Mouse (Mus musculus): ENCODE results near the gene Osbpl3. TPM values are rescaled to one million over a fixed set of nuclear protein-coding genes. Genes with fewer than 3 reads are reported as not detected.

The Osbpl3 gene
- polyA plus RNA-seq, 1 experiment from 2014 or later: 12.5 TPM

GRCm38 (mm10) chr6:50255356-50255755 is 200.6 kb downstream of the Osbpl3 start:
- 0 out of 2 replicates have a peak, but pooled peaks cover 4% of the 10 kb centered on the region for H3K4me1 ChIP-seq (replicated peaks; ENCODE audit: control insufficient read depth, insufficient read depth, low read length)
- peak overlapping the region; percentile 32; the same call in 1 of the 2 replicates for H3K4me2 ChIP-seq (replicated peaks; ENCODE audit: low read depth)
- H3K36me3 ChIP-seq (ENCODE audit: control insufficient read depth, insufficient read depth): no peaks in the 10 kb centered on the region
- WGBS: 61% methylated on average over 5 of the region's 5 CpGs
- H3K9ac ChIP-seq (ENCODE audit: low read depth, low read length): no peak overlapping the region
- ATAC-seq: no peak
- TF ChIP-seq CTCF (IDR thresholded peaks at IDR 0.05; ENCODE audit: low read depth): no peak
- no peaks in the 10 kb centered on the region for H3K27me3 ChIP-seq (replicated peaks; ENCODE audit: control insufficient read depth, insufficient read depth, low read length)
- no peak overlapping the region for H3K27ac ChIP-seq (ENCODE audit: low read depth, low read length)
- no peaks in the 10 kb centered on the region for H3K9me3 ChIP-seq (ENCODE audit: control insufficient read depth)
- H3K4me3 ChIP-seq (ENCODE audit: low read depth, low read length): no peak overlapping the region

- peak; percentile 65 for ATAC-seq
- Histone ChIP-seq H3K4me3 (ENCODE audit: low read depth, low read length) (no peak overlapping the region), H3K27ac (ENCODE audit: low read depth, low read length) (peak overlapping the region; percentile 46; the same call in 1 of the 2 replicates), H3K9ac (ENCODE audit: low read depth, low read length) (no peak overlapping the region), H3K4me2 (replicated peaks; ENCODE audit: low read depth) (peak overlapping the region; percentile 32), H3K27me3 (replicated peaks; ENCODE audit: control insufficient read depth, insufficient read depth, low read length) (no peaks in the 10 kb centered on the region), H3K9me3 (ENCODE audit: control insufficient read depth) (no peaks in the 10 kb centered on the region), H3K36me3 (ENCODE audit: control insufficient read depth, insufficient read depth) (no peaks in the 10 kb centered on the region), H3K4me1 (replicated peaks; ENCODE audit: control insufficient read depth, insufficient read depth, low read length) (0 out of 2 replicates have a peak, but pooled peaks cover 4% of the 10 kb centered on the region)
- no peak for TF ChIP-seq CTCF (IDR thresholded peaks at IDR 0.05; ENCODE audit: low read depth)
- 22% methylated on average over 10 of the region's 10 CpGs for WGBS
Observed at GRCm38 (mm10) chr6:50254723-50255184, 201.2 kb downstream of the Osbpl3 start.

GRCm38 (mm10) chr6:50252690-50253089 is 203.3 kb downstream of the Osbpl3 start:
- Histone ChIP-seq H3K9me3 (ENCODE audit: control insufficient read depth) (no peaks in the 10 kb centered on the region), H3K27me3 (replicated peaks; ENCODE audit: control insufficient read depth, insufficient read depth, low read length) (no peaks in the 10 kb centered on the region), H3K36me3 (ENCODE audit: control insufficient read depth, insufficient read depth) (no peaks in the 10 kb centered on the region), H3K27ac (ENCODE audit: low read depth, low read length) (no peak overlapping the region), H3K4me1 (replicated peaks; ENCODE audit: control insufficient read depth, insufficient read depth, low read length) (0 out of 2 replicates have a peak, but pooled peaks cover 4% of the 10 kb centered on the region), H3K4me2 (replicated peaks; ENCODE audit: low read depth) (no peak overlapping the region), H3K4me3 (ENCODE audit: low read depth, low read length) (no peak overlapping the region), H3K9ac (ENCODE audit: low read depth, low read length) (no peak overlapping the region)
- TF ChIP-seq CTCF (IDR thresholded peaks at IDR 0.05; ENCODE audit: low read depth): no peak
- no peak for ATAC-seq
- WGBS: 64% methylated on average over 5 of the region's 5 CpGs

GRCm38 (mm10) chr6:50247791-50248190 is 208.2 kb downstream of the Osbpl3 start:
- Histone ChIP-seq H3K36me3 (ENCODE audit: control insufficient read depth, insufficient read depth) (no peaks in the 10 kb centered on the region), H3K4me3 (ENCODE audit: low read depth, low read length) (no peak overlapping the region), H3K4me2 (replicated peaks; ENCODE audit: low read depth) (no peak overlapping the region), H3K27me3 (replicated peaks; ENCODE audit: control insufficient read depth, insufficient read depth, low read length) (no peaks in the 10 kb centered on the region), H3K9ac (ENCODE audit: low read depth, low read length) (no peak overlapping the region), H3K9me3 (ENCODE audit: control insufficient read depth) (no peaks in the 10 kb centered on the region), H3K27ac (ENCODE audit: low read depth, low read length) (no peak overlapping the region), H3K4me1 (replicated peaks; ENCODE audit: control insufficient read depth, insufficient read depth, low read length) (no peaks in the 10 kb centered on the region)
- TF ChIP-seq CTCF (IDR thresholded peaks at IDR 0.05; ENCODE audit: low read depth): no peak
- 91% methylated on average over 4 of the region's 4 CpGs for WGBS
- ATAC-seq: no peak

GRCm38 (mm10) chr6:50247356-50247755 is 208.6 kb downstream of the Osbpl3 start:
- H3K4me3 ChIP-seq (ENCODE audit: low read depth, low read length): no peak overlapping the region
- no peaks in the 10 kb centered on the region for H3K4me1 ChIP-seq (replicated peaks; ENCODE audit: control insufficient read depth, insufficient read depth, low read length)
- no peaks in the 10 kb centered on the region for H3K36me3 ChIP-seq (ENCODE audit: control insufficient read depth, insufficient read depth)
- no peak for ATAC-seq
- WGBS: 69% methylated on average over 2 of the region's 2 CpGs
- no peak overlapping the region for H3K4me2 ChIP-seq (replicated peaks; ENCODE audit: low read depth)
- no peak for TF ChIP-seq CTCF (IDR thresholded peaks at IDR 0.05; ENCODE audit: low read depth)
- H3K9me3 ChIP-seq (ENCODE audit: control insufficient read depth): no peaks in the 10 kb centered on the region
- H3K9ac ChIP-seq (ENCODE audit: low read depth, low read length): no peak overlapping the region
- no peak overlapping the region for H3K27ac ChIP-seq (ENCODE audit: low read depth, low read length)
- H3K27me3 ChIP-seq (replicated peaks; ENCODE audit: control insufficient read depth, insufficient read depth, low read length): no peaks in the 10 kb centered on the region

GRCm38 (mm10) chr6:50244967-50245366 is 211.0 kb downstream of the Osbpl3 start:
- no peak for TF ChIP-seq CTCF (IDR thresholded peaks at IDR 0.05; ENCODE audit: low read depth)
- H3K4me2 ChIP-seq (replicated peaks; ENCODE audit: low read depth): no peak overlapping the region
- H3K27ac ChIP-seq (ENCODE audit: low read depth, low read length): no peak overlapping the region; the same call in 1 of the 2 replicates
- no peaks in the 10 kb centered on the region for H3K27me3 ChIP-seq (replicated peaks; ENCODE audit: control insufficient read depth, insufficient read depth, low read length)
- no peak overlapping the region for H3K9ac ChIP-seq (ENCODE audit: low read depth, low read length)
- no peaks in the 10 kb centered on the region for H3K9me3 ChIP-seq (ENCODE audit: control insufficient read depth)
- ATAC-seq: no peak
- no peaks in the 10 kb centered on the region for H3K36me3 ChIP-seq (ENCODE audit: control insufficient read depth, insufficient read depth)
- WGBS: 71% methylated on average over 4 of the region's 4 CpGs
- H3K4me3 ChIP-seq (ENCODE audit: low read depth, low read length): no peak overlapping the region
- H3K4me1 ChIP-seq (replicated peaks; ENCODE audit: control insufficient read depth, insufficient read depth, low read length): no peaks in the 10 kb centered on the region

GRCm38 (mm10) chr6:50244126-50244525 is 211.9 kb downstream of the Osbpl3 start:
- H3K9me3 ChIP-seq (ENCODE audit: control insufficient read depth): no peaks in the 10 kb centered on the region
- no peak overlapping the region for H3K9ac ChIP-seq (ENCODE audit: low read depth, low read length)
- H3K36me3 ChIP-seq (ENCODE audit: control insufficient read depth, insufficient read depth): no peaks in the 10 kb centered on the region
- H3K27me3 ChIP-seq (replicated peaks; ENCODE audit: control insufficient read depth, insufficient read depth, low read length): no peaks in the 10 kb centered on the region
- 39% methylated on average over 4 of the region's 4 CpGs for WGBS
- TF ChIP-seq CTCF (IDR thresholded peaks at IDR 0.05; ENCODE audit: low read depth): no peak
- H3K27ac ChIP-seq (ENCODE audit: low read depth, low read length): no peak overlapping the region
- H3K4me2 ChIP-seq (replicated peaks; ENCODE audit: low read depth): no peak overlapping the region
- no peaks in the 10 kb centered on the region for H3K4me1 ChIP-seq (replicated peaks; ENCODE audit: control insufficient read depth, insufficient read depth, low read length)
- peak; percentile 72 for ATAC-seq
- no peak overlapping the region for H3K4me3 ChIP-seq (ENCODE audit: low read depth, low read length)

Other genes with a start within 250 kb of the Osbpl3 start
- gene Gsdme, start 192.3 kb downstream of the Osbpl3 start, polyA plus RNA-seq (2015; fragmentation: Nextera tagmentation; extraction: Ambion mirVana): 25.6 and 27.0 TPM in 2 replicates
- gene Cycs, start 110.3 kb upstream of the Osbpl3 start, polyA plus RNA-seq (2015; fragmentation: Nextera tagmentation; extraction: Ambion mirVana): 132 and 157 TPM in 2 replicates
- gene 4921507P07Rik, start 140.4 kb upstream of the Osbpl3 start, polyA plus RNA-seq (2015; fragmentation: Nextera tagmentation; extraction: Ambion mirVana): 0.30 TPM in 2 replicates
- not detected in 2 replicates for gene Npvf, start 198.2 kb upstream of the Osbpl3 start, polyA plus RNA-seq (2015; fragmentation: Nextera tagmentation; extraction: Ambion mirVana)